Mouse (Mus musculus): ENCODE results near the gene A130010J15Rik.

The A130010J15Rik gene

GRCm38 (mm10) chr1:193156316-193157110 is 11.3 kb upstream of the A130010J15Rik start:
- DNase-seq (ENCODE audit: low read depth, low spot score): no peak

GRCm38 (mm10) chr1:193157111-193157492 is 10.7 kb upstream of the A130010J15Rik start:
- DNase-seq (ENCODE audit: low read depth, low spot score): no peak

GRCm38 (mm10) chr1:193159163-193159562 is 8.7 kb upstream of the A130010J15Rik start:
- DNase-seq (ENCODE audit: low read depth, low spot score): no peak

- DNase-seq (ENCODE audit: low read depth, low spot score): no peak
Observed at GRCm38 (mm10) chr1:193159613-193160012, 8.2 kb upstream of the A130010J15Rik start.

- no peak for DNase-seq (ENCODE audit: low read depth, low spot score)
Observed at GRCm38 (mm10) chr1:193160317-193161032, 7.4 kb upstream of the A130010J15Rik start.

- no peak for DNase-seq (ENCODE audit: low read depth, low spot score)
Observed at GRCm38 (mm10) chr1:193169228-193169627, 1.4 kb downstream of the A130010J15Rik start.

GRCm38 (mm10) chr1:193169856-193170255 is 2.0 kb downstream of the A130010J15Rik start:
- DNase-seq (ENCODE audit: low read depth, low spot score): no peak

GRCm38 (mm10) chr1:193172991-193173809 is 5.4 kb downstream of the A130010J15Rik start:
- peak; percentile 97 for DNase-seq (ENCODE audit: low read depth, low spot score)

- no peak for DNase-seq (ENCODE audit: low read depth, low spot score)
Observed at GRCm38 (mm10) chr1:193173810-193174129, 5.9 kb downstream of the A130010J15Rik start.

GRCm38 (mm10) chr1:193174143-193174733 is 6.4 kb downstream of the A130010J15Rik start:
- DNase-seq (ENCODE audit: low read depth, low spot score): no peak

- no peak for DNase-seq (ENCODE audit: low read depth, low spot score)
Observed at GRCm38 (mm10) chr1:193181104-193181503, 13.3 kb downstream of the A130010J15Rik start.

- DNase-seq (ENCODE audit: low read depth, low spot score): no peak
Observed at GRCm38 (mm10) chr1:193188257-193188656, 20.4 kb downstream of the A130010J15Rik start.

- no peak for DNase-seq (ENCODE audit: low read depth, low spot score)
Observed at GRCm38 (mm10) chr1:193189151-193189621, 21.3 kb downstream of the A130010J15Rik start.

- no peak for DNase-seq (ENCODE audit: low read depth, low spot score)
Observed at GRCm38 (mm10) chr1:193189771-193190170, 21.9 kb downstream of the A130010J15Rik start.

- no peak for DNase-seq (ENCODE audit: low read depth, low spot score)
Observed at GRCm38 (mm10) chr1:193191675-193192283, 23.9 kb downstream of the A130010J15Rik start.

- DNase-seq (ENCODE audit: low read depth, low spot score): no peak
Observed at GRCm38 (mm10) chr1:193194416-193195140, 26.7 kb downstream of the A130010J15Rik start.

GRCm38 (mm10) chr1:193195169-193195810 is 27.4 kb downstream of the A130010J15Rik start:
- no peak for DNase-seq (ENCODE audit: low read depth, low spot score)

- no peak for DNase-seq (ENCODE audit: low read depth, low spot score)
Observed at GRCm38 (mm10) chr1:193197494-193198205, 29.8 kb downstream of the A130010J15Rik start.

- no peak for DNase-seq (ENCODE audit: low read depth, low spot score)
Observed at GRCm38 (mm10) chr1:193198312-193198711, 30.5 kb downstream of the A130010J15Rik start.
